In the genomic region with DNA sequence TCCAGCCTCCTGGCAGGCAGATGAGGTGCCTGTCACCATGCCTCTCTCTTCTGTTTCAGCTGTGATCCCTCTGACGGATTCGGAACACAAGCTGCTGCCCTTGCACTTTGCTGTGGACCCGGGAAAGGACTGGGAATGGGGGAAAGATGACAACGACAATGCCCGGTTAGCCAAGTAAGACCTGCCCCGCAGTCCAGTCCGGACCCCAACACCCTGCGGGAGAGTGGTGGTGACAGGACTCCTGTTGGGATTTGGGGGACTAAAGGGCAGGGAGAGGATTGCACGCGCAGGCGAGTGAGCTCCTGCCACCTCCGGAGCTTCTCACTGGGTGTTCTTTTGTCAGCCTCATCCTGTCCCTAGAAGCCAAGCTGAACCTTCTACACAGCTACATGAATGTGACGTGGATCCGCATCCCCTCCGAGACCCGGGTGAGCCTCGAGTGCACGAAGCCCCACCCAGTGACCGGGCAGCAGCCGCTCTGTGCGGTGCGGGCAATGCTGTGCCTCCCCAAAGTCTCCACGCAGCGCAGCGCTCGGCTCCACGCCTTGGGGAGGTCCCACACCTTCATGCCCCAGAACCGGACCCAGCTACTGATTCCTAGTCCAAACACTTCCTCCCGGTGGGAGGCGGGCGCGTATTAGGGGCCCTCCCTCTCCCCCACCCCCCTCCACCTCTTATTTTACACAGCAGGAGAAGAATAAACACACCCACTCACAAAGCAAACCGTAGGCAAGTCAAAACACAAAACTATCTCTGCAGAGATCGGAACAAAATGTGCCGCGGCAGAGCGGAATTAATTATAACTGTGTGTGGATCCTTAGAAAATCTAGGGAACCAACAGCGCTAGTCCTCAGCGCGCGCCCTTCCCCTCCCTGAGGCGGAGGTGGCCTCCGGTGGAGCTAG, we compare ENCODE assay signal across 8 mouse cellular contexts.
DNase-seq lines count a peak whose midpoint lies in the region; ATAC-seq and TF ChIP-seq lines count a peak whose summit lies in the region.

No protein-coding gene starts in this region.

- H3K4me1 ChIP-seq in midbrain, embryonic 10.5 days, result peaks cover 47% of the 10 kb centered on the region
- H3K4me1 ChIP-seq in stomach, postnatal 0 days (replicated peaks; ENCODE audit: control insufficient read depth, insufficient read depth), result no peaks in the 10 kb centered on the region; the same call in 1 of the 2 replicates

- peak overlapping the region; percentile 57 for H3K9ac ChIP-seq in stomach, postnatal 0 days (ENCODE audit: low read length)

- TF ChIP-seq CTCF in stomach, postnatal 0 days (IDR thresholded peaks at IDR 0.05; ENCODE audit: low read depth), result no peak

- peak overlapping the region; percentile 74 for H3K27ac ChIP-seq in midbrain, embryonic 10.5 days (replicated peaks)
- peak overlapping the region; percentile 75 for H3K27ac ChIP-seq in stomach, postnatal 0 days (replicated peaks)

- peaks cover 66% of the 10 kb centered on the region for H3K27me3 ChIP-seq in midbrain, embryonic 10.5 days (ENCODE audit: low read depth, poor library complexity, severe bottlenecking)
- peaks cover 22% of the 10 kb centered on the region for H3K27me3 ChIP-seq in stomach, postnatal 0 days (ENCODE audit: control insufficient read depth, insufficient read depth, low read length)

- H3K9me3 ChIP-seq in midbrain, embryonic 10.5 days (replicated peaks), result no peaks in the 10 kb centered on the region
- H3K9me3 ChIP-seq in stomach, postnatal 0 days (ENCODE audit: control insufficient read depth, low read length), result no peaks in the 10 kb centered on the region

- no peaks in the 10 kb centered on the region for H3K36me3 ChIP-seq in midbrain, embryonic 10.5 days
- H3K36me3 ChIP-seq in stomach, postnatal 0 days (ENCODE audit: control insufficient read depth, insufficient read depth, low read length), result no peaks in the 10 kb centered on the region

- intact Hi-C loops in left cerebral cortex, postnatal 36 days (cut with DNase I), result loop anchor here (1.0 to 5.0 kb wide), 6 partner anchors 102 to 572 kb away; no protein-coding TSS in a partner anchor

- peak overlapping the region; percentile 66 for H3K4me2 ChIP-seq in stomach, postnatal 0 days (replicated peaks; ENCODE audit: low read depth)

- ATAC-seq in granulocyte monocyte progenitor cell, adult 5-6 weeks (replicated peaks; ENCODE audit: poor library complexity, severe bottlenecking), result 0 out of 2 replicates have a peak, but pooled peaks have one; percentile 9
- ATAC-seq in inflammation-experienced regulatory T-cells, adult 6 months, result peak; percentile 15
- peak; percentile 43 for ATAC-seq in stomach, postnatal 0 days (ENCODE audit: low FRiP score, low TSS enrichment)

- 1% methylated on average over 43 of the region's 43 CpGs for WGBS in midbrain, embryonic 10.5 days
- WGBS in stomach, postnatal 0 days, result 3% methylated on average over 43 of the region's 43 CpGs

- H3K4me3 ChIP-seq in midbrain, embryonic 10.5 days, result peak overlapping the region; percentile 64
- peak overlapping the region; percentile 37 for H3K4me3 ChIP-seq in stomach, postnatal 0 days (ENCODE audit: low read depth, low read length)

- TF ChIP-seq EP300 in stomach, postnatal 0 days (optimal IDR thresholded peaks at IDR 0.05), result peak; percentile 88

- peak; percentile 45 to 62 for DNase-seq in cerebellum, postnatal 10 days
- DNase-seq in cerebellum, adult 9-10 months, result no peak
- DNase-seq in cerebellum, postnatal 36 days, result peak; percentile 29 to 30
- peak; percentile 82 to 86 for DNase-seq in left cerebral cortex, postnatal 36 days (ENCODE audit: low spot score in 2 of 2)
- DNase-seq in midbrain, embryonic 10.5 days (ENCODE audit: low spot score), result peak; percentile 40
- DNase-seq in stomach, postnatal 0 days (ENCODE audit: low spot score), result peak; percentile 59
